Mouse (Mus musculus) heart, embryonic 10.5 days (tissue): ENCODE measurements around the gene Nucb1. TPM values are rescaled to one million over a fixed set of nuclear protein-coding genes. Genes with fewer than 3 reads are reported as not detected.
"Not testable (repeated sequence)": the region's sequence is repeated elsewhere in the genome, so short reads cannot be mapped to it uniquely, and the experiment has no call there.

Source experiments
- DNase-seq: peaks from one replicate; pipeline ENCODE4 v3.0.0-alpha.2; 2017; ENCODE audit warnings: low spot score
- H3K27ac ChIP-seq: fragments of 300-500 bp; sonication (generic); 2 replicates; pipeline ENCODE4 v1.5.1; 2016; ENCODE audit warnings: mild to moderate bottlenecking
- H3K27me3 ChIP-seq: fragments of 300-500 bp; sonication (generic); 2 replicates; pipeline ENCODE4 v1.6.1; 2016; ENCODE audit warnings: mild to moderate bottlenecking; ENCODE audit not compliant: poor library complexity, insufficient read depth, severe bottlenecking
- H3K36me3 ChIP-seq: fragments of 300-500 bp; sonication (generic); 2 replicates; pipeline ENCODE4 v1.6.1; 2016; ENCODE audit warnings: mild to moderate bottlenecking, moderate library complexity
- H3K4me1 ChIP-seq: fragments of 300-500 bp; sonication (generic); 2 replicates; pipeline ENCODE4 v1.6.1; 2016; ENCODE audit warnings: mild to moderate bottlenecking
- H3K4me3 ChIP-seq: fragments of 300-500 bp; sonication (generic); 2 replicates; pipeline ENCODE4 v1.5.1; 2016; ENCODE audit warnings: mild to moderate bottlenecking, moderate library complexity
- H3K9me3 ChIP-seq: fragments of 300-500 bp; sonication (generic); 2 replicates; pipeline ENCODE4 v1.6.1; 2016; ENCODE audit warnings: mild to moderate bottlenecking, moderate library complexity
- WGBS: fragments of 180-500 bp; shearing (Covaris S2); methylation state at CpG from one replicate; pipeline ENCODE4 v1.1.7; 2016; 5-methylcytosine and 5-hydroxymethylcytosine counted together
- polyA plus RNA-seq: library from polyadenylated mRNA; unstranded; fragments of >200 nt; fragmentation: Nextera tagmentation; extraction: Ambion mirVana; gene quantifications from 2 replicates; pipeline ENCODE4 v1.2.1, GENCODE M21; 2016

The Nucb1 gene
- polyA plus RNA-seq, 1 experiment from 2014 or later, result 163 TPM

GRCm38 (mm10) chr7:45522194-45522752 lies 12.1 kb upstream of the Nucb1 start:
- no peaks in the 10 kb centered on the region for H3K9me3 ChIP-seq
- DNase-seq, result no peak
- peaks cover 17% of the 10 kb centered on the region; the same call in 1 of the 2 replicates for H3K36me3 ChIP-seq
- WGBS, result 52% methylated on average over 16 of the region's 16 CpGs
- peaks cover 30% of the 10 kb centered on the region for H3K4me1 ChIP-seq
- H3K27ac ChIP-seq, result peak overlapping the region; percentile 93
- no peaks in the 10 kb centered on the region for H3K27me3 ChIP-seq
- H3K4me3 ChIP-seq, result peak overlapping the region; percentile 70

- WGBS, result under 1% methylated on average over 28 of the region's 28 CpGs
- H3K4me3 ChIP-seq, result peak overlapping the region; percentile 70
- DNase-seq, result peak; percentile 95
Observed at GRCm38 (mm10) chr7:45521728-45522184, 11.6 kb upstream of the Nucb1 start.

GRCm38 (mm10) chr7:45520605-45521004 lies 10.4 kb upstream of the Nucb1 start:
- H3K27ac ChIP-seq, result no peak overlapping the region
- no peaks in the 10 kb centered on the region for H3K9me3 ChIP-seq
- WGBS, result 91% methylated on average over 7 of the region's 7 CpGs
- H3K4me1 ChIP-seq, result peaks cover 38% of the 10 kb centered on the region
- no peak overlapping the region for H3K4me3 ChIP-seq
- no peaks in the 10 kb centered on the region for H3K27me3 ChIP-seq
- no peak for DNase-seq
- peaks cover 17% of the 10 kb centered on the region; the same call in 1 of the 2 replicates for H3K36me3 ChIP-seq

More at GRCm38 (mm10) chr7:45521728-45522184, 11.6 kb upstream of the Nucb1 start:
- H3K27ac ChIP-seq, result peak overlapping the region; percentile 93
- no peaks in the 10 kb centered on the region for H3K27me3 ChIP-seq
- H3K4me1 ChIP-seq, result peaks cover 30% of the 10 kb centered on the region
- peaks cover 17% of the 10 kb centered on the region; the same call in 1 of the 2 replicates for H3K36me3 ChIP-seq
- H3K9me3 ChIP-seq, result no peaks in the 10 kb centered on the region

- Histone ChIP-seq H3K4me1 (peaks cover 40% of the 10 kb centered on the region), H3K36me3 (peaks cover 17% of the 10 kb centered on the region; the same call in 1 of the 2 replicates), H3K4me3 (no peak overlapping the region), H3K27ac (no peak overlapping the region), H3K9me3 (no peaks in the 10 kb centered on the region), H3K27me3 (no peaks in the 10 kb centered on the region)
- 70% methylated on average over 8 of the region's 8 CpGs for WGBS
- no peak for DNase-seq
Observed at GRCm38 (mm10) chr7:45519345-45520120, 9.3 kb upstream of the Nucb1 start.

GRCm38 (mm10) chr7:45518618-45519017 lies 8.4 kb upstream of the Nucb1 start:
- H3K27me3 ChIP-seq, result no peaks in the 10 kb centered on the region
- no peak overlapping the region for H3K27ac ChIP-seq
- DNase-seq, result no peak
- no peak overlapping the region for H3K4me3 ChIP-seq
- 94% methylated on average over 16 of the region's 16 CpGs for WGBS
- no peaks in the 10 kb centered on the region for H3K9me3 ChIP-seq
- peaks cover 11% of the 10 kb centered on the region; the same call in 1 of the 2 replicates for H3K36me3 ChIP-seq
- peaks cover 34% of the 10 kb centered on the region for H3K4me1 ChIP-seq

GRCm38 (mm10) chr7:45516846-45517245 lies 6.6 kb upstream of the Nucb1 start:
- 65% methylated on average over 5 of the region's 5 CpGs for WGBS
- H3K4me3 ChIP-seq, H3K27ac ChIP-seq, DNase-seq, H3K9me3 ChIP-seq, H3K27me3 ChIP-seq, H3K36me3 ChIP-seq: not testable (repeated sequence)
- H3K4me1 ChIP-seq, result peaks cover 18% of the 10 kb centered on the region

GRCm38 (mm10) chr7:45515436-45515835 lies 5.2 kb upstream of the Nucb1 start:
- H3K4me1 ChIP-seq, result peaks cover 18% of the 10 kb centered on the region
- peak; percentile 91 for DNase-seq
- no peaks in the 10 kb centered on the region for H3K27me3 ChIP-seq
- H3K4me3 ChIP-seq, result peak overlapping the region; percentile 43
- peak overlapping the region; percentile 81 for H3K27ac ChIP-seq
- H3K36me3 ChIP-seq, result no peaks in the 10 kb centered on the region
- no peaks in the 10 kb centered on the region for H3K9me3 ChIP-seq
- 18% methylated on average over 16 of the region's 16 CpGs for WGBS

- no peak overlapping the region for H3K4me3 ChIP-seq
- H3K27ac ChIP-seq, result peak overlapping the region; percentile 81
- no peak for DNase-seq
- no peaks in the 10 kb centered on the region for H3K36me3 ChIP-seq
- peaks cover 22% of the 10 kb centered on the region for H3K4me1 ChIP-seq
- no peaks in the 10 kb centered on the region for H3K9me3 ChIP-seq
- 80% methylated on average over 7 of the region's 7 CpGs for WGBS
- H3K27me3 ChIP-seq, result no peaks in the 10 kb centered on the region
Observed at GRCm38 (mm10) chr7:45514411-45514810, 4.2 kb upstream of the Nucb1 start.

- H3K27ac ChIP-seq, result peak overlapping the region; percentile 93
Observed at GRCm38 (mm10) chr7:45509181-45509882, 874 bp downstream of the Nucb1 start.

GRCm38 (mm10) chr7:45508561-45508960 lies 1.6 kb downstream of the Nucb1 start:
- DNase-seq, result no peak
- H3K4me1 ChIP-seq, result peaks cover 23% of the 10 kb centered on the region
- H3K27ac ChIP-seq, result peak overlapping the region; percentile 93
- peak overlapping the region; percentile 84 for H3K4me3 ChIP-seq
- H3K36me3 ChIP-seq, result peaks cover 41% of the 10 kb centered on the region
- 73% methylated on average over 6 of the region's 6 CpGs for WGBS
- no peaks in the 10 kb centered on the region for H3K27me3 ChIP-seq
- H3K9me3 ChIP-seq, result no peaks in the 10 kb centered on the region

More at GRCm38 (mm10) chr7:45509181-45509882, 874 bp downstream of the Nucb1 start:
- no peaks in the 10 kb centered on the region for H3K27me3 ChIP-seq
- H3K4me3 ChIP-seq, result peak overlapping the region; percentile 84
- peaks cover 23% of the 10 kb centered on the region for H3K4me1 ChIP-seq
- WGBS, result 41% methylated on average over 19 of the region's 19 CpGs
- no peak for DNase-seq
- H3K36me3 ChIP-seq, result peaks cover 36% of the 10 kb centered on the region
- no peaks in the 10 kb centered on the region for H3K9me3 ChIP-seq

- H3K27ac ChIP-seq, result no peak overlapping the region
- peaks cover 49% of the 10 kb centered on the region for H3K36me3 ChIP-seq
- 85% methylated on average over 6 of the region's 6 CpGs for WGBS
- no peak for DNase-seq
- peaks cover 26% of the 10 kb centered on the region for H3K4me1 ChIP-seq
- no peaks in the 10 kb centered on the region for H3K27me3 ChIP-seq
- no peaks in the 10 kb centered on the region for H3K9me3 ChIP-seq
- no peak overlapping the region for H3K4me3 ChIP-seq
Observed at GRCm38 (mm10) chr7:45507583-45507982, 2.6 kb downstream of the Nucb1 start.

GRCm38 (mm10) chr7:45498427-45498826 lies 11.8 kb downstream of the Nucb1 start:
- H3K27me3 ChIP-seq, result no peaks in the 10 kb centered on the region
- no peak overlapping the region for H3K4me3 ChIP-seq
- peaks cover 98% of the 10 kb centered on the region for H3K36me3 ChIP-seq
- H3K9me3 ChIP-seq, result no peaks in the 10 kb centered on the region
- peaks cover 24% of the 10 kb centered on the region for H3K4me1 ChIP-seq
- WGBS, result 97% methylated on average over 6 of the region's 6 CpGs
- H3K27ac ChIP-seq, result no peak overlapping the region
- DNase-seq, result no peak

GRCm38 (mm10) chr7:45494548-45494947 lies 15.7 kb downstream of the Nucb1 start:
- Histone ChIP-seq H3K27ac (no peak overlapping the region), H3K36me3 (peaks cover 80% of the 10 kb centered on the region)
- WGBS, result 82% methylated on average over 9 of the region's 9 CpGs

More at GRCm38 (mm10) chr7:45494548-45494947, 15.7 kb downstream of the Nucb1 start:
- peaks cover 25% of the 10 kb centered on the region for H3K4me1 ChIP-seq
- no peaks in the 10 kb centered on the region for H3K9me3 ChIP-seq
- no peak for DNase-seq
- no peak overlapping the region for H3K4me3 ChIP-seq
- no peaks in the 10 kb centered on the region for H3K27me3 ChIP-seq
